Mouse (Mus musculus) hindbrain, embryonic 11.5 days (tissue): ENCODE results near the gene Apbb1ip. TPM values are rescaled to one million over a fixed set of nuclear protein-coding genes. Genes with fewer than 3 reads are reported as not detected.
A peak's percentile ranks its signal among the peaks of the same experiment; 100 is the strongest.
"Not testable (repeated sequence)": the region's sequence is repeated elsewhere in the genome, so short reads cannot be mapped to it uniquely, and the experiment has no call there.

Source experiments
- ATAC-seq: fragments of 200-750 bp; cut with Nextera tagmentation; 2 replicates; pipeline ENCODE4 v1.8.0; 2017; ENCODE audit warnings: mild to moderate bottlenecking, moderate TSS enrichment, moderate library complexity; ENCODE audit not compliant: low FRiP score
- DNase-seq: peaks from one replicate; pipeline ENCODE4 v3.0.0-alpha.2; 2015; ENCODE audit warnings: low spot score
- H3K27ac ChIP-seq: fragments of 300-500 bp; sonication (generic); 2 replicates; pipeline ENCODE4 v1.5.1; 2014; ENCODE audit warnings: mild to moderate bottlenecking, low read depth, low read length
- H3K27me3 ChIP-seq: fragments of 300-500 bp; sonication (generic); 2 replicates; pipeline ENCODE4 v1.6.1; 2014; ENCODE audit warnings: mild to moderate bottlenecking, low read length, moderate library complexity, mixed read lengths; ENCODE audit not compliant: control insufficient read depth, insufficient read depth
- H3K36me3 ChIP-seq: fragments of 300-500 bp; sonication (generic); 2 replicates; pipeline ENCODE4 v1.6.1; 2014; ENCODE audit warnings: mild to moderate bottlenecking, low read length, moderate library complexity, mixed read lengths; ENCODE audit not compliant: control insufficient read depth, insufficient read depth
- H3K4me1 ChIP-seq: fragments of 300-500 bp; sonication (generic); replicated peaks from 2 replicates; pipeline ENCODE4 v1.6.1; 2014; ENCODE audit warnings: low read length, mixed read lengths; ENCODE audit not compliant: control insufficient read depth, insufficient read depth
- H3K4me2 ChIP-seq: fragments of 300-500 bp; sonication (generic); replicated peaks from 2 replicates; pipeline ENCODE4 v1.6.1; 2014; ENCODE audit warnings: mild to moderate bottlenecking, low read depth, low read length
- H3K4me3 ChIP-seq: fragments of 300-500 bp; sonication (generic); 2 replicates; pipeline ENCODE4 v1.5.1; 2014; ENCODE audit warnings: low read depth, low read length
- H3K9ac ChIP-seq: fragments of 300-500 bp; sonication (generic); 2 replicates; pipeline ENCODE4 v1.6.1; 2014; ENCODE audit warnings: low read depth, low read length
- H3K9me3 ChIP-seq: fragments of 300-500 bp; sonication (generic); 2 replicates; pipeline ENCODE4 v1.6.1; 2016; ENCODE audit warnings: low read length; ENCODE audit not compliant: control insufficient read depth
- WGBS: fragments of 180-500 bp; shearing (Covaris S2); extraction: QIAGEN DNeasy Blood & Tissue Kit; methylation state at CpG from one replicate; pipeline ENCODE4 v1.1.7; 2014; 5-methylcytosine and 5-hydroxymethylcytosine counted together
- polyA plus RNA-seq: library from polyadenylated mRNA; unstranded; fragments of >200 nt; fragmentation: Nextera tagmentation; extraction: Ambion mirVana; gene quantifications from 2 replicates; pipeline ENCODE4 v1.2.1, GENCODE M21; 2014

The Apbb1ip gene
- polyA plus RNA-seq, 1 experiment from 2014 or later = 1.2 TPM

DNA sequence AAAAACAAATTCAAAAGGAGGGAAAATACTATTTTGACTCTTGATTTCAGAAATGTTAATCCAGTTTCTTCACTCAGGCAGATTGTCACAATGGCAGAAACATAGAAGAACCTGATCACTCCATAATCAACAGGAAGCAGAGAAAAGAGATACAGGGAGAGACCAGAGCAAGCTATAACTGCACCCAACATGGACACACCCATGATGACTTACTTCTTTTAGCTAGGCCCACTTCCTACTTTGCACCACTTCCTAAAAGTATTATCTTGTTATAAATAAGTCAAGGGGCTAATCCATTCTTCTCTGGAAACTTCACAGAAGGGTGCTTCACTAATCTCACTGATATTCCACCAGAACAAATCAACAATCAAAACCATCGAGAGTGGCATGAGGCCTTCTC, 42.3 kb downstream of the Apbb1ip start:
- H3K9me3 ChIP-seq = no peaks in the 10 kb centered on the region
- no peak overlapping the region for H3K4me2 ChIP-seq
- ATAC-seq (no peak), DNase-seq (no peak)
- H3K27me3 ChIP-seq = no peaks in the 10 kb centered on the region
- 71% methylated on average over 1 of the region's 1 CpGs for WGBS
- H3K4me1 ChIP-seq = no peaks in the 10 kb centered on the region
- H3K4me3 ChIP-seq = no peak overlapping the region
- H3K36me3 ChIP-seq = no peaks in the 10 kb centered on the region
- H3K9ac ChIP-seq = no peak overlapping the region
- no peak overlapping the region for H3K27ac ChIP-seq

DNA sequence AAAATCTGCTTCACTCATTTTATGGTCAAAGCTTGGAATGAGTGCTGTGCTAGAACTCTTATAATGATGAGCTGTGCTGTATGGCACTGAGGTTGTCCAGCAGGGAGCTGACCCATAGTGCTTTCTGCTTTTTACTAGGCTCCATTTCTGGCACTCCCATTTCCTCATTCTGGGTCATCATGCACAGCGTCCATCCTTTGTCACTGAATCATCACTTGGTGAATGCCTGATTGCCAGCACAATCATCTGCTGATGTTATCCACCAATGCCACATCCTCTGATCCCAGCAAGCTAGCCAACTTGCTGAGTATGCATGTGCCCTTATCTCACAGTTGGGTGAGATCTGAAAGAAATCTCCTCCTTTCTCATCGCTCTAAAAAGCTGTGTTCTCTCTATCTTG, 48.4 kb downstream of the Apbb1ip start:
- H3K9me3 ChIP-seq = no peaks in the 10 kb centered on the region
- no peak for ATAC-seq
- no peak overlapping the region for H3K4me2 ChIP-seq
- H3K27me3 ChIP-seq = no peaks in the 10 kb centered on the region
- no peak overlapping the region for H3K27ac ChIP-seq
- 70% methylated on average over 2 of the region's 2 CpGs for WGBS
- no peak for DNase-seq
- no peak overlapping the region for H3K9ac ChIP-seq
- H3K4me3 ChIP-seq = no peak overlapping the region
- H3K36me3 ChIP-seq = no peaks in the 10 kb centered on the region
- no peaks in the 10 kb centered on the region for H3K4me1 ChIP-seq

DNA sequence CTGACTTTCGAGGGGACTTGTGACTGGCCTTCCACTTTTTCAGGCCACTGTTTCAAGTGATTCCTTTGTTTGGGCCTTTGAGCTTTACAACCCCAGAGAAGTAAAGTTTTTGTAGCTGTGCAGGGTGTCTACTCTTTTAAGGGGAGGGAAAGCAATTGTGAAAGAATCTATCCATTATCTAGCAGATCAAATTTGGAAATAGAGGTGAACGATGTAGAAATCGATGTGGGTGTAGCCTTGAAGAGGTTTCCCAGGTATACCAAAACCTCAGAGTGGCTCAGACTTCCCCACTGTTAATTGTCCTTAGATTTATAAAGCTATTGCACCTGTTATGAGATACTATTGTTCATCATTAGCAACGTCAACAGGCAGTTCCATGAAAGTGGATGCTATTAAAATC, 71.6 kb downstream of the Apbb1ip start:
- Histone ChIP-seq H3K9ac (no peak overlapping the region), H3K27ac (no peak overlapping the region), H3K4me3 (no peak overlapping the region), H3K4me2 (no peak overlapping the region), H3K9me3 (no peaks in the 10 kb centered on the region), H3K36me3 (no peaks in the 10 kb centered on the region), H3K27me3 (no peaks in the 10 kb centered on the region), H3K4me1 (no peaks in the 10 kb centered on the region)
- WGBS = 92% methylated on average over 4 of the region's 4 CpGs
- DNase-seq (no peak), ATAC-seq (no peak)

DNA sequence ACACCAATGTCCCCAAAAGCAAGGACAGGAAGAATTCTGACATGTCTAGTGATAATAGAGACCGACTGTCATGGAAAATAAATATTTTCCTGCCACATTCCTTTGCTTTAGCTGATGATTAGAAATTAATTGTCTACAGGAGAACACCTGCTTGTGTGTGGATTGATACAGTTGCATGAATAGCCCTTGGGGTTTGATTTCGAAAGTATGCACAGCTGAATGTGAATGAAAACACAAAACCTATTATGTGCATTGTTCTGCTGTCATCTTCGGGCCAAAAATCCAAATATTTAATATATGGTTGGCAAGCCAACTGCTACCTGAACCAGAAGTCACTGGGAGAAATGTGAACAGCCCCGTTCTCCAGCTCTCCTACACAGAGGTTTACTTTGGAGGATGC, 78.0 kb downstream of the Apbb1ip start:
- no peak for ATAC-seq

DNA sequence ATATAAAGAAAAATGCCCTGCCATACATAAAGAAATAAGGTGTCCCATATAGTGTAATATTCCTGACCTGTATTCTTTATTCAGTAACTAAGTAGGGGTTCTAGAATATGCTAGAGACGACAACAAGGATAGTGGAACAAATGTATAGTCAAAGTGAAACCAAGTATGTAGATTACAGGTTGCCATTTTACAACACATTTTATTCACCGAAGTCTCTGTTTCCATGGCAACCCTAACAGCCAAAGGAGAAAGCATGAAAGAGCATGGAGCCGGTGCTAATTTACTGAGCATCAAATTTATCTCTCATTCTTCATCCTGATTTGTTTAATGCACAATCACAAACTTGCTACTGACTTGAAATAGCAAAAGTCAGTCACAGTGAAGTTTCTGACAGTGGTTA, 83.6 kb downstream of the Apbb1ip start:
- ATAC-seq = no peak
- H3K27me3 ChIP-seq = no peaks in the 10 kb centered on the region
- peak; percentile 17 for DNase-seq

More for the DNA sequence above, 78.0 kb downstream of the Apbb1ip start:
- Histone ChIP-seq H3K27ac (no peak overlapping the region), H3K4me2 (no peak overlapping the region), H3K9ac (no peak overlapping the region), H3K9me3 (no peaks in the 10 kb centered on the region), H3K27me3 (no peaks in the 10 kb centered on the region), H3K4me1 (no peaks in the 10 kb centered on the region), H3K4me3 (no peak overlapping the region), H3K36me3 (no peaks in the 10 kb centered on the region)
- WGBS = 84% methylated on average over 4 of the region's 4 CpGs
- no peak for DNase-seq

DNA sequence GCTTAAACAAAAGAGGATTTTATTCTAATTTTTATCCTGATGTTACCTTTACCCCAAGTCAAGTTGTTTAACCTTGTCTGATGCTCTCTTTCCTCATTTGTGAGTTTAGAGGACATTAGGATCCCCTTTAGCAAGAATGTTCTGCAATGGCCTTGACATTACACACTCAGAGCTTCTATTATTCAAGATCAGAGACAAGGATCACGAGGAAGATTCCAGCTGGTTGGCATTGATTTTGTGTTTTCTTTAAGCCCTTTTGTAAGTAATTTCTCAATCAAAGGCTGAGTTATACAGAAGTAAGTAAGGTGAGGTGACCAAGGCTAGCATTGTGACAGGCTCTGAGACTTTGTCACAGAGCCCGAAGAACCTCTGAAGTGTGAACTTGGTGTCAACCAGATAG, 88.3 kb downstream of the Apbb1ip start:
- no peaks in the 10 kb centered on the region for H3K27me3 ChIP-seq
- DNase-seq = no peak
- no peak overlapping the region for H3K4me2 ChIP-seq
- no peaks in the 10 kb centered on the region for H3K36me3 ChIP-seq
- no peaks in the 10 kb centered on the region for H3K9me3 ChIP-seq
- no peak overlapping the region for H3K9ac ChIP-seq
- H3K27ac ChIP-seq = no peak overlapping the region
- no peak for ATAC-seq
- H3K4me3 ChIP-seq = no peak overlapping the region
- H3K4me1 ChIP-seq = no peaks in the 10 kb centered on the region
- WGBS = 76% methylated on average over 2 of the region's 2 CpGs

More for the DNA sequence above, 83.6 kb downstream of the Apbb1ip start:
- no peak overlapping the region for H3K27ac ChIP-seq
- H3K4me3 ChIP-seq = no peak overlapping the region
- H3K4me2 ChIP-seq = no peak overlapping the region
- 58% methylated on average over 3 of the region's 3 CpGs for WGBS
- H3K36me3 ChIP-seq = no peaks in the 10 kb centered on the region
- H3K9me3 ChIP-seq = no peaks in the 10 kb centered on the region
- no peaks in the 10 kb centered on the region for H3K4me1 ChIP-seq
- H3K9ac ChIP-seq = no peak overlapping the region

DNA sequence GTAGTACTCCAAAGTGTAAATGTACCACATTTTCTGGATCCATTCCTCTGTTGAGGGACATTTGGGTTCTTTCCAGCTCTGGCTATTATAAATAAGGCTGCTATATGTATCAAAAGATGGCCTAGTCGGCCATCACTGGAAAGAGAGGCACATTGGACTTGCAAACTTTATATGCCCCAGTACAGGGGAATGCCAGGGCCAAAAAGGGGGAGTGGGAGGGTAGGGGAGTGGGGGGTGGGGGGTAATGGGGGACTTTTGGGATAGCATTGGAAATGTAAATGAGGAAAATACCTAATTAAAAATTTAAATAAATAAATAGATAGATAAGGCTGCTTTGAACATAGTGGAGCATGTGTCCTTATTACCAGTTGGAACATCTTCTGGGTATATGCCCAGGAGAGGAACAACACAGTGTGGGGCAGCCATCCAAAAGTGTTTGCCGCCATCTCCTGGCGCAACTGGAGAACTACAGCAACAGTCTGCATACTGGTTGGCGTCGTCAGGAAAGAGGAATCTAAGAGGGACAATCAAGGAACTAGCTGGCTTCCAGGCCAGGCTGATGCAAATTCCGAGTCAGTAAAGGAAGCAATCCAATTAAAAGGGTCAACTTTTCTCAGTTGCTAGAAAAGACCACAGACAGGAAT, 90.6 kb downstream of the Apbb1ip start:
- H3K4me1 ChIP-seq, H3K9ac ChIP-seq, H3K9me3 ChIP-seq, H3K4me3 ChIP-seq, H3K27me3 ChIP-seq, H3K27ac ChIP-seq, H3K36me3 ChIP-seq, H3K4me2 ChIP-seq: not testable (repeated sequence)
- ATAC-seq (peak; percentile 94), DNase-seq (peak; percentile 83)
- WGBS = 7% methylated on average over 6 of the region's 6 CpGs

DNA sequence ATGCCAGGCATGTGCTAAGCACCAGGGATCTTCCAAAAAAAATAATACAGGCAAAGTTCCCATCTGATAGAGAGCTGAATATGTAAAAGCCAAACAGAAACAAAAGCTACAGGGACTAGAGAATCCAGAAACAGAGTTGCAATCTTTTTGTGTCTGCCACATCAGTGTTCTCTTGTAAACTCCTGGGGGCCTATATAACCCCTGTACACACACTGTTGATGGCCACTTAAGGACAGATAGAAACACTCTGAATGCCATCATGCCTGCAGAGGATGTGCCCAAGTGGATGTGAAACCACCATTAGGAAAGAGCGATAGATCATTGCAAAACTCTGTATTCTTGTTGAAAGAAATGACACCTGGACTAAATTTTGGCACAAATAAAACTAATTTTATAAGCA, 91.9 kb downstream of the Apbb1ip start:
- Histone ChIP-seq H3K9ac (no peak overlapping the region), H3K27me3 (no peaks in the 10 kb centered on the region), H3K9me3 (no peaks in the 10 kb centered on the region), H3K4me1 (no peaks in the 10 kb centered on the region), H3K36me3 (no peaks in the 10 kb centered on the region), H3K27ac (no peak overlapping the region), H3K4me2 (no peak overlapping the region), H3K4me3 (no peak overlapping the region)
- no peak for DNase-seq
- ATAC-seq = no peak
- WGBS = 94% methylated on average over 1 of the region's 1 CpGs

DNA sequence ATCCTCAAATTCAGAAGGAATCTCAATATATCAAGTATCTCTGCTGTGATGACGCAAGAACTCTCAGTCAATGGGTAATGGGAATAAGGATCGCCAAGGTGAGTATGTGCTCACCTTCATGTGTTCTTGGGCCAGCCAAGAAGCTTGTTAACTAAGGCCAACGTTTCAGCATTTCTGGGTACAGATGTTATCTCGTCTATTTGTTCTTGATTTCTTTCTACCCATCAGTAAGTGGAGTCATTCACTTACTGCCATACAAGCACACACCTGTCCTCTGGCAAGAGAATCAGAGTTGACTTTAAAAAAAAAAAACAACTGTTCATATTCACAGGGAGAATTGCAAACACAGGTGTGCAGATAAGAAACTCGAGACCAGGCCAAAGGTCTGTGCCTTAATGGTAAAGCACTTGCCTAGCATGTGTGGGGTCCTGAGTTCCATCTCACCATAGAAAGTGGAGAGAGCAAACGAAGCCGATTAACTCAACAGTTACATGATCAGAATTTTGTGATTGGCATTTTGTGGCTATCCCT, 93.1 kb downstream of the Apbb1ip start:
- Histone ChIP-seq H3K4me3 (no peak overlapping the region), H3K4me1 (no peaks in the 10 kb centered on the region), H3K9ac (no peak overlapping the region), H3K4me2 (no peak overlapping the region), H3K9me3 (no peaks in the 10 kb centered on the region), H3K36me3 (no peaks in the 10 kb centered on the region), H3K27ac (no peak overlapping the region), H3K27me3 (no peaks in the 10 kb centered on the region)
- WGBS = 87% methylated on average over 7 of the region's 7 CpGs
- ATAC-seq (no peak), DNase-seq (no peak)
